Mouse (Mus musculus) embryo, embryonic 10 days (tissue): ENCODE data around the gene Apbb2.

Source experiments
- DNase-seq: peaks from one replicate; pipeline ENCODE4 v3.0.0-alpha.2; 2015; ENCODE audit warnings: low spot score

Gene Apbb2

GRCm38 (mm10) chr5:66475824-66476223 is 142.8 kb downstream of the Apbb2 start:
- DNase-seq: no peak

- DNase-seq: no peak
Observed at GRCm38 (mm10) chr5:66474153-66474552, 144.4 kb downstream of the Apbb2 start.

GRCm38 (mm10) chr5:66473599-66473998 is 145.0 kb downstream of the Apbb2 start:
- DNase-seq: no peak

- no peak for DNase-seq
Observed at GRCm38 (mm10) chr5:66470837-66471236, 147.7 kb downstream of the Apbb2 start.

- DNase-seq: no peak
Observed at GRCm38 (mm10) chr5:66469685-66470084, 148.9 kb downstream of the Apbb2 start.

GRCm38 (mm10) chr5:66468331-66469001 is 150.1 kb downstream of the Apbb2 start:
- no peak for DNase-seq

GRCm38 (mm10) chr5:66462665-66463064 is 155.9 kb downstream of the Apbb2 start:
- no peak for DNase-seq

- DNase-seq: no peak
Observed at GRCm38 (mm10) chr5:66458851-66459250, 159.7 kb downstream of the Apbb2 start.

GRCm38 (mm10) chr5:66455271-66455670 is 163.3 kb downstream of the Apbb2 start:
- DNase-seq: no peak

GRCm38 (mm10) chr5:66454826-66455225 is 163.8 kb downstream of the Apbb2 start:
- DNase-seq: no peak

- DNase-seq: no peak
Observed at GRCm38 (mm10) chr5:66453106-66453505, 165.5 kb downstream of the Apbb2 start.

- no peak for DNase-seq
Observed at GRCm38 (mm10) chr5:66451561-66451960, 167.0 kb downstream of the Apbb2 start.

GRCm38 (mm10) chr5:66445497-66445896 is 173.1 kb downstream of the Apbb2 start:
- DNase-seq: no peak

- DNase-seq: no peak
Observed at GRCm38 (mm10) chr5:66442260-66442659, 176.3 kb downstream of the Apbb2 start.

- no peak for DNase-seq
Observed at GRCm38 (mm10) chr5:66436791-66437246, 181.8 kb downstream of the Apbb2 start.

GRCm38 (mm10) chr5:66435158-66435557 is 183.4 kb downstream of the Apbb2 start:
- DNase-seq: no peak

GRCm38 (mm10) chr5:66429076-66429475 is 189.5 kb downstream of the Apbb2 start:
- no peak for DNase-seq

GRCm38 (mm10) chr5:66428071-66428470 is 190.5 kb downstream of the Apbb2 start:
- no peak for DNase-seq

- DNase-seq: peak; percentile 35
Observed at GRCm38 (mm10) chr5:66423909-66424308, 194.7 kb downstream of the Apbb2 start.

GRCm38 (mm10) chr5:66423466-66423865 is 195.1 kb downstream of the Apbb2 start:
- DNase-seq: no peak

- no peak for DNase-seq
Observed at GRCm38 (mm10) chr5:66421954-66422353, 196.6 kb downstream of the Apbb2 start.

GRCm38 (mm10) chr5:66421230-66421629 is 197.4 kb downstream of the Apbb2 start:
- DNase-seq: no peak

GRCm38 (mm10) chr5:66420011-66420410 is 198.6 kb downstream of the Apbb2 start:
- DNase-seq: peak; percentile 51

GRCm38 (mm10) chr5:66417289-66417688 is 201.3 kb downstream of the Apbb2 start:
- peak; percentile 23 for DNase-seq
